Mouse (Mus musculus) spleen, adult 12 weeks (tissue): ENCODE measurements at regions not wholly inside any gene's neighbourhood (a gene's known extent, or its start where the extent isn't known, plus 50 kb on each side); places are given as distances from the start of the nearest gene placed in this dataset.
"Not testable (repeated sequence)": the region's sequence is repeated elsewhere in the genome, so short reads cannot be mapped to it uniquely, and the experiment has no call there.

ENCODE experiments used
- DNase-seq: peaks from one replicate; pipeline ENCODE4 v3.0.0; 2022; ENCODE audit warnings: low spot score

DNA sequence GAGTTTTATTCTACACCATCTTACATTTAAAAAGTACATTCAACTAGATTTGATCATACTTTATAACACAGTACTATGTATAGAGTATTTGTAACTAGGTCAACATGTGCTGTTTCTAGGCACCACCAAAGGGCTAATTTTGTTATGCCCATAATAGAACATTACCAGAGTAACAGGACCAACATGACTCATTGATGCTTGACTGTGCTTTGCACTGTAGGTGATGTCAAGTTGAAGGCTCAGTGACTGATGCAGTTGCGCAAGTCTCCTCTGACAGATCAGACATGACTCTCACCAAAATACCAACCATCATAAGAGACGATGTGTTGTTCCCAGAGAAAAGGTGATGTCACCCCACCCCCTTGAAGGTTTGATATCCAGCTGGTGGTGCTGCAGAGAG, 108.5 kb downstream of the Mrpl39 start:
- no peak for DNase-seq

DNA sequence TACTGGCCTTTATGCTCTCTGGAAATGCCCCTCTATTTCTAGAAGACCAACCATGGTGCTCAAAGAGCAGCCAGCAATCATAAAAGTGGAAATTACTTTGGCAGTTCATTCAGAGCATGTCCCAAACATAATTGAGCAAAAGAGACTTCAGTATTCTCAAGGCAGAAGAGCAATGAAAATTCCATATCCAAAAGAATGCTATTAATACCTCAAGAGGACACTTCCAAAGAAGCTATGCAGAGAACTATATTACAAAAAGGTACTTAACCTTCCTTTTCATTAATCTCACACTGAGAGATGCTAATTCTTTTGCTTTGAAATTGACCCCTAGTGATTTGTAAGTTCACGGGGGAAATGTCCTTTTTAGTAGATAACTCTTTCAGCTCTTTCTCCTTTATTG, 105.7 kb downstream of the Mrpl39 start:
- no peak for DNase-seq

DNA sequence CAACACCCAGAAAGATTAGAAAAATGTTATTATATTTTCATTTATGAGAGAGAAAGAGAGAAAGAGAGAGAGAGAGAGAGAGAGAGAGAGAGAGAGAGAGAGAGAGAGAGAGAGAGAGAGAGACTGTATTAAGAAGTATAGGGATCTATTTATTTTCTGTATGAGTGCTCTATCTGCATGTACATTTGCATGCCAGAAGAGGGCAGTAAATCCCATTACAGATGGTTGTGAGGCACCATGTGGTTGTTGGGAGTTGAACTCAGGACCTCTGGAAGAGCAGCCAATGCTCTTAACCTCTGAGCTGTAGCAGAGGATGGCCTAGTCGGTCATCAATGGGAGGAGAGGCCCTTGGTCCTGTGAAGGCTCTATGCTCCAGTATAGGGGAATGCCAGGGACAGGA, 91.1 kb downstream of the Mrpl39 start:
- DNase-seq = not testable (repeated sequence)

DNA sequence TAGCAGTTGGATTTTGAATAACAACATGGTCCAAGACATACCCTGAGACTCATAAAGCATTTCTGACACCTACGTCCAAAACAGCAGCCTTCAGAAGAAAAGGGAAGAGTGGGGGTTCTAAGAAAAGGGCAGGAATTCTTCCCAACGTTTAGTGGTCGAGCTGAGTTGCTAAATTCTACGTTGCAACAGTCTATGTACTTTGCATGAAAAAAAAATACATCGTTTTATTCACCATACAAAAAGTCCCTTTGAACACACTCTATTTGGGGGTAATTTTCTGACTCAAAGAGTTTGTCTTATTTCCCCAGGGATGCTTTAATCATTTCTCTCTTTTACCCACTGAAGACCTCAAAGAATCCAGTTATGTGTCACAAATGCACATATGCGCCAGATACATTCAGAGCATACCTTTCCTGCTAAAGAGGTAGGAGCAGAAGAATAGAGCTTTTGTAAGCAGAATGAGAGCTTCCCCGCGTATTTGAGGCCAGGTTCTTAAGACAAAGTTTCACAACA, 89.3 kb downstream of the Mrpl39 start:
- DNase-seq = no peak

DNA sequence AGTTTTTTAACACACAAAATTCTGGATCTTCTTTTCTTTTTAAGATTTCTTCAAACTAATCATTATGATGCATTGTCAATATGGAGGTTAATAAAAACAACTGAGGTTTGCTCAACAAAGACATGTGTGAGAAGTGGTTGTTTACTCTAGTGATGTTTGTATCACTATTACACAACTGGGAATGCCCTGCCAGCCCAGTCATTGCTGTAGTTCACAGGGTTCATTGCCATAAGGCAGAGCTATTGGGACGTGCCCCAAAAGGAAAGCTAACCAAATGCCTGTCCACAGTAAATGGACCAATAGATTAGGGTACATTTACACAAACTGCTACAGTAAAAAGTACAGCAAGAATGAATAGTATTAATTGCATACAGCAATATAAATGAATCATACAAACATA, 84.9 kb downstream of the Mrpl39 start:
- DNase-seq = no peak

DNA sequence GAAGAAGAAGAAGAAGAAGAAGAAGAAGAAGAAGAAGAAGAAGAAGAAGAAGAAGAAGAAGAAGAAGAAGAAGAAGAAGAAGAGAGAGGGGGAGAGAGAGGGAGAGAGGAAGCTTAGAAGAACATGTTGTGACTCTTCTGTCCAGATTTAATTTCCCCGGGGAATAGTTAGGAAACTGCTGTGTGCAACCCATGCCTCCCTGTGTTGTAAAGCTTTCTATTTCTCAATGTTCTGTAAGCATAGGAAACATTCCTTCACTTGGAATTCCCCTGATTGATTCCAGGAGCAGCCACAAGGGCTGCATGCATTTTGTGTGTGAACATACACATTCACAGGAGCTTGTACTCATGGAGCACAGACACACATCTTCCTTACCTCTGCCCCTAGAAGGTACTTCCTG, 81.7 kb downstream of the Mrpl39 start:
- DNase-seq = no peak

DNA sequence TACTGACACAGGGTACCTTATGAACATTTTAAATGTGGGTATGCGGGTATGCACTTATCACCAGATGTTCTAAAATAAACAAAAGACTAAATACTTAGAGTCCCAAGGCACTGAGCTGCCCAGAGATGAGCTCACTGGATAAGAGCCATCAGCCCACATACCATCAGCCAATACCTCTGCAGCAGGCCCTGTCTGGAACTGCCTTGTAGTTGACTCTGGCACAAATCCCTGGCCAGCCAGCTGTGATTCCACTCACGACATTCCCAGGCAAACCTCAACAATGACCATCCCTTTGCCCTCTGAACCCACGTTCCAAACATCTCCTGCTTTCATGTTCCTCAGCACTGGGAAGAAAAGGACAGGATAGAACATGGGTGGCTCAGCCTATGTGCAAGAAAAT, 73.7 kb downstream of the Mrpl39 start:
- no peak for DNase-seq

DNA sequence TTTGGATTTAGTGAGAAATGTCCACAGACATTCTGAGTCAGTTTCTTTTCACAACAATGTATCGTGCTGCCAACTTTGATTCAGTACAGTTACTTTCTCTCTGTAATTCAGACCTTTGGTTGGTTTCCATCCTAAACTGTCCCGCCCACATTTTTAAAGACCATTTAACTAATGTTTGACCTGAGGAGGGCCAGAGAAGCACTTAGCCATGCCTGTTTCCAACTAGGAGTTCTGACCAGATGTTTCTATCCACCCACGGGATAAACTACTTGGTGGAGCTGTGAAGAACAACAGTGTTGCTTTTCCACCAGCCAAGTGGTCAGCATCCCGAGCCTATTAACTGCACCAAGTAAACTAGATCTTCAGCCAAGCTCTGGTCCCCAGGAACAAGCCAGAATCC, 72.0 kb downstream of the Mrpl39 start:
- DNase-seq = no peak
